Mouse (Mus musculus) stomach, postnatal 0 days (tissue): Measurements from ENCODE around the gene Tescl.

ENCODE experiments used
- CTCF ChIP-seq: IDR thresholded peaks from 2 replicates; pipeline ENCODE4 v1.5.1; 2016; ENCODE audit warnings: antibody characterized with exemption, low read depth, mild to moderate bottlenecking, moderate library complexity
- EP300 ChIP-seq: optimal IDR thresholded peaks from 2 replicates; pipeline ENCODE3; 2016; ENCODE audit warnings: antibody characterized with exemption

- TF ChIP-seq CTCF (no peak), EP300 (no peak)
Observed at GRCm38 (mm10) chr7:24348896-24349295, 15.2 kb upstream of the Tescl start, which contains the start of gene Lypd5.
